Mouse (Mus musculus) brain, embryonic 14.5 days (tissue): ENCODE measurements at regions not wholly inside any gene's neighbourhood (a gene's known extent, or its start where the extent isn't known, plus 50 kb on each side); places are given as distances from the start of the nearest gene placed in this dataset.

Source experiments
- DNase-seq: peaks from one replicate; pipeline ENCODE4 v3.0.0-alpha.2; 2011; ENCODE audit warnings: low read depth
- CTCF ChIP-seq: fragments of 200-500 bp; IDR thresholded peaks from 2 replicates; pipeline ENCODE4 v1.5.1; 2012; ENCODE audit warnings: inconsistent platforms, mild to moderate bottlenecking, moderate library complexity, borderline replicate concordance; ENCODE audit not compliant: insufficient read depth, insufficient read length; ENCODE audit errors: extremely low read depth
- POLR2A ChIP-seq: fragments of 200-500 bp; IDR thresholded peaks from 2 replicates; pipeline ENCODE4 v1.6.1; 2012; ENCODE audit warnings: mild to moderate bottlenecking, inconsistent platforms, borderline replicate concordance; ENCODE audit not compliant: poor library complexity, insufficient read depth, insufficient read length, severe bottlenecking; ENCODE audit errors: extremely low read depth

- TF ChIP-seq POLR2A: no peak
- TF ChIP-seq CTCF: no peak
- no peak for DNase-seq
Measured at GRCm38 (mm10) chr2:15146986-15147385, 92.1 kb upstream of the Nsun6 start.

- DNase-seq: no peak
- no peak for TF ChIP-seq POLR2A
- TF ChIP-seq CTCF: no peak
Measured at GRCm38 (mm10) chr2:15146414-15146813, 91.5 kb upstream of the Nsun6 start.

- no peak for TF ChIP-seq CTCF
- no peak for TF ChIP-seq POLR2A
- DNase-seq: no peak
Measured at GRCm38 (mm10) chr2:15144781-15145180, 89.9 kb upstream of the Nsun6 start.

GRCm38 (mm10) chr2:15139877-15140276 is 85.0 kb upstream of the Nsun6 start:
- TF ChIP-seq CTCF: no peak
- TF ChIP-seq POLR2A: no peak
- DNase-seq: no peak
